Mouse (Mus musculus) embryo, embryonic 11 days (tissue): ENCODE measurements at regions not wholly inside any gene's neighbourhood (a gene's known extent, or its start where the extent isn't known, plus 50 kb on each side); places are given as distances from the start of the nearest gene placed in this dataset.

Source experiments
- DNase-seq: peaks from one replicate; pipeline ENCODE4 v3.0.0-alpha.2; 2015

GRCm38 (mm10) chr3:50953456-50953855 lies 270.8 kb upstream of the Noct start:
- DNase-seq, result no peak

- no peak for DNase-seq
Observed at GRCm38 (mm10) chr3:50970386-50970785, 253.9 kb upstream of the Noct start.

GRCm38 (mm10) chr3:50973081-50973480 lies 251.2 kb upstream of the Noct start:
- DNase-seq, result no peak

- DNase-seq, result no peak
Observed at GRCm38 (mm10) chr3:50976141-50976780, 248.0 kb upstream of the Noct start.

GRCm38 (mm10) chr3:50976818-50977217 lies 247.4 kb upstream of the Noct start:
- DNase-seq, result no peak

- no peak for DNase-seq
Observed at GRCm38 (mm10) chr3:50978636-50979035, 245.6 kb upstream of the Noct start.

- no peak for DNase-seq
Observed at GRCm38 (mm10) chr3:50979592-50979991, 244.7 kb upstream of the Noct start.

GRCm38 (mm10) chr3:50981751-50982150 lies 242.5 kb upstream of the Noct start:
- no peak for DNase-seq

- DNase-seq, result no peak
Observed at GRCm38 (mm10) chr3:50982649-50983048, 241.6 kb upstream of the Noct start.

GRCm38 (mm10) chr3:50983126-50983525 lies 241.1 kb upstream of the Noct start:
- DNase-seq, result peak; percentile 57

- DNase-seq, result no peak
Observed at GRCm38 (mm10) chr3:50983962-50984765, 240.1 kb upstream of the Noct start.

- DNase-seq, result no peak
Observed at GRCm38 (mm10) chr3:50987821-50988220, 236.4 kb upstream of the Noct start.

- DNase-seq, result no peak
Observed at GRCm38 (mm10) chr3:50990810-50991209, 233.4 kb upstream of the Noct start.

- peak; percentile 70 for DNase-seq
Observed at GRCm38 (mm10) chr3:50992581-50993313, 231.5 kb upstream of the Noct start.

GRCm38 (mm10) chr3:50999745-51000144 lies 224.5 kb upstream of the Noct start:
- no peak for DNase-seq

GRCm38 (mm10) chr3:51000938-51001337 lies 223.3 kb upstream of the Noct start:
- no peak for DNase-seq

- DNase-seq, result peak; percentile 22
Observed at GRCm38 (mm10) chr3:51002662-51003061, 221.6 kb upstream of the Noct start.

- DNase-seq, result no peak
Observed at GRCm38 (mm10) chr3:51003506-51004170, 220.6 kb upstream of the Noct start.

GRCm38 (mm10) chr3:51004216-51004615 lies 220.0 kb upstream of the Noct start:
- DNase-seq, result no peak

- DNase-seq, result no peak
Observed at GRCm38 (mm10) chr3:51009098-51009497, 215.1 kb upstream of the Noct start.

GRCm38 (mm10) chr3:51019650-51020346 lies 204.4 kb upstream of the Noct start:
- no peak for DNase-seq

- no peak for DNase-seq
Observed at GRCm38 (mm10) chr3:51024655-51025054, 199.6 kb upstream of the Noct start.

- DNase-seq, result peak; percentile 60
Observed at GRCm38 (mm10) chr3:51031821-51032220, 192.4 kb upstream of the Noct start.
